Mouse (Mus musculus): ENCODE results near the gene Fgf18.

Fgf18 gene

DNA sequence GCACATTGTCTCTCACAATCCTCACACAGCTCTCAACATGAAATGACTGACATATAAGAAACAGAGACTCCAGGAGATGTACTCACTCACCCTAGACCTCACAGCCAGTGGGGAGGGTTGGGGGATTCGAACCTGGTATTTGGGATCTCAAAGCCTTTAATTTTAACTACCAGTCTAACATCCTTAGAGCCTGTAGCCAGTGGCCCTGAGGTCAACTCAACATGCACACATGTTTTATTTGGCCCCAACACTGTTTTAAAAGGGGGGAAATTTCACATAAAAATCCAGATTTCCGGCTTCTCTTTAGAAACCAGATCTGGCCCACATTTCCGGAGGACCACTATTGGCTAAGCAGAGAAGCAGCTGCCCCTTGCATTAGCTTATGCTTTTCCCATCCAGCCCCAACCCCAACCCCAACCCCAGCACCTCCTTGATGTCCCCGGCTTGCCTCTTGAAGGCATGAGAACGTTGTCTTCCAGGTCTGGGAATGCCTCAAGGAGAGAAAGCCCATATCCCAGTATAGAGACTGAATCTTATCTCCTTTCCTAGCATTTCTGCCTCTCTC is 75.8 kb downstream of the Fgf18 start:
- DNase-seq (ENCODE audit: low spot score in 2 of 2) = no peak

DNA sequence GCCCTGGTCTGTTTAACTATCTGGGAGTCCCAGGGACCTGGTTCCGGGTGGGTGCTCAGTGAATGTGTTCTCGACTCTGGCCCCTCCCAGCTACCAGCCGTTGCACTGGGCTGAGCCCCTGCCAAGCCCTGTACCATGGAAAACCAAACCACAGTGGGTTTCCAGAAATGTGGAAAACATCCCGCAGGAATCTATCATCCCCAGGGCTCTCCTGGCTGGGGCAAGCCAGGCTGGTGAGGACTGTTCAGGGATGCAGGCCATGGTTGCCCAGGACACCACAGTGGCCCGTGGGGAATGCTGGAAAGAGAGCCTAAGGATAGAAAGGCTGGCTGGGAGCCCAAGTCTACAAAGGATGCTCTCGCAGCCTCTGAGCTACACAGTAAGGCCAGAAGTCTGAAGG is 76.7 kb downstream of the Fgf18 start:
- DNase-seq (ENCODE audit: low spot score in 2 of 2) = no peak

Data from spleen, postnatal 14 days (tissue).